Mouse (Mus musculus): ENCODE results near the gene Dbndd1. TPM values are rescaled to one million over a fixed set of nuclear protein-coding genes. Genes with fewer than 3 reads are reported as not detected.

The Dbndd1 gene
- polyA plus RNA-seq, 1 experiment from 2014 or later = 103 TPM

Other genes with a start within 250 kb of the Dbndd1 start
- 8.0 and 9.2 TPM in 2 replicates for gene Fanca, start 196.9 kb downstream of the Dbndd1 start, polyA plus RNA-seq (2014; fragmentation: Nextera tagmentation; extraction: Ambion mirVana)
- 32.8 and 36.0 TPM in 2 replicates for gene Spire2, start 182.8 kb downstream of the Dbndd1 start, polyA plus RNA-seq (2014; fragmentation: Nextera tagmentation; extraction: Ambion mirVana)
- 254 and 294 TPM in 2 replicates for gene Tcf25, start 141.7 kb downstream of the Dbndd1 start, polyA plus RNA-seq (2014; fragmentation: Nextera tagmentation; extraction: Ambion mirVana)
- gene Mc1r, start 108.4 kb downstream of the Dbndd1 start, polyA plus RNA-seq (2014; fragmentation: Nextera tagmentation; extraction: Ambion mirVana) = 0.24 and 0.28 TPM in 2 replicates
- gene Tubb3, start 104.0 kb downstream of the Dbndd1 start, polyA plus RNA-seq (2014; fragmentation: Nextera tagmentation; extraction: Ambion mirVana) = 2,028 and 2,035 TPM in 2 replicates
- gene Def8, start 91.9 kb downstream of the Dbndd1 start, polyA plus RNA-seq (2014; fragmentation: Nextera tagmentation; extraction: Ambion mirVana) = 42.0 and 48.2 TPM in 2 replicates
- 33.6 and 37.0 TPM in 2 replicates for gene Afg3l1, start 37.6 kb downstream of the Dbndd1 start, polyA plus RNA-seq (2014; fragmentation: Nextera tagmentation; extraction: Ambion mirVana)
- 38.6 and 41.9 TPM in 2 replicates for gene Gas8, start 3.4 kb upstream of the Dbndd1 start, polyA plus RNA-seq (2014; fragmentation: Nextera tagmentation; extraction: Ambion mirVana)
- gene Rhou, start 138.5 kb upstream of the Dbndd1 start, polyA plus RNA-seq (2014; fragmentation: Nextera tagmentation; extraction: Ambion mirVana) = 10.0 and 12.9 TPM in 2 replicates

Data from midbrain, embryonic 14.5 days (tissue).